Mouse (Mus musculus): ENCODE results near the gene Hoxa11. TPM values are rescaled to one million over a fixed set of nuclear protein-coding genes. Genes with fewer than 3 reads are reported as not detected.

The Hoxa11 gene
- polyA plus RNA-seq, 1 experiment = 10.9 TPM

GRCm38 (mm10) chr6:52283896-52284295 is 38.3 kb upstream of the Hoxa11 start:
- no peak overlapping the region for H3ac ChIP-seq (ENCODE audit: control insufficient read depth, insufficient read length)

GRCm38 (mm10) chr6:52281084-52281483 is 35.5 kb upstream of the Hoxa11 start:
- H3K27me3 ChIP-seq (ENCODE audit: control insufficient read depth, insufficient read depth, insufficient read length) = no peaks in the 10 kb centered on the region
- H3K4me3 ChIP-seq = no peak overlapping the region
- H3ac ChIP-seq (ENCODE audit: control insufficient read depth, insufficient read length) = no peak overlapping the region
- no peaks in the 10 kb centered on the region for H3K36me3 ChIP-seq (ENCODE audit: control insufficient read depth, insufficient read depth)
- no peaks in the 10 kb centered on the region for H3K79me2 ChIP-seq (ENCODE audit: control insufficient read depth, insufficient read depth)
- no peak overlapping the region for H3K4me2 ChIP-seq (ENCODE audit: low read depth)
- TF ChIP-seq REST (IDR thresholded peaks at IDR 0.05; ENCODE audit: insufficient read depth, insufficient read length) (no peak), TCF3 (IDR thresholded peaks at IDR 0.05; ENCODE audit: insufficient read length, low read depth) (no peak), POLR2A (IDR thresholded peaks at IDR 0.05; ENCODE audit: insufficient read length, low read depth) (no peak), E2F4 (IDR thresholded peaks at IDR 0.05; ENCODE audit: insufficient read depth) (no peak), MAX (IDR thresholded peaks at IDR 0.05; ENCODE audit: low read depth) (no peak), CEBPB (IDR thresholded peaks at IDR 0.05; ENCODE audit: insufficient read depth, poor library complexity, severe bottlenecking) (no peak)

More at GRCm38 (mm10) chr6:52283896-52284295, 38.3 kb upstream of the Hoxa11 start:
- TF ChIP-seq TCF3 (IDR thresholded peaks at IDR 0.05; ENCODE audit: insufficient read length, low read depth) = no peak
- TF ChIP-seq MYOD1 (IDR thresholded peaks at IDR 0.05; ENCODE audit: control insufficient read depth in 1 of 3, insufficient read length in 2 of 3, low read depth in 2 of 3) = no peak
- no peak for TF ChIP-seq USF1 (IDR thresholded peaks at IDR 0.05; ENCODE audit: low read depth)
- TF ChIP-seq POLR2AphosphoS2 (IDR thresholded peaks at IDR 0.05; ENCODE audit: insufficient read length, low read depth) = no peak
- no peak for TF ChIP-seq POLR2A (IDR thresholded peaks at IDR 0.05; ENCODE audit: insufficient read length, low read depth)
- TF ChIP-seq TCF12 (IDR thresholded peaks at IDR 0.05; ENCODE audit: insufficient read depth, poor library complexity, severe bottlenecking) = no peak
- TF ChIP-seq CEBPB (IDR thresholded peaks at IDR 0.05; ENCODE audit: insufficient read depth, poor library complexity, severe bottlenecking) = no peak
- TF ChIP-seq MAX (IDR thresholded peaks at IDR 0.05; ENCODE audit: low read depth) = no peak
- no peak for TF ChIP-seq SRF (IDR thresholded peaks at IDR 0.05; ENCODE audit: control insufficient read depth, insufficient read length, low read depth)
- H3K27me3 ChIP-seq (ENCODE audit: control insufficient read depth, insufficient read depth, insufficient read length) = no peaks in the 10 kb centered on the region
- H3K79me2 ChIP-seq (ENCODE audit: control insufficient read depth, insufficient read depth) = no peaks in the 10 kb centered on the region
- H3K36me3 ChIP-seq (ENCODE audit: control insufficient read depth, insufficient read depth) = no peaks in the 10 kb centered on the region
- no peak overlapping the region for H3K4me2 ChIP-seq (ENCODE audit: low read depth)
- H3K4me3 ChIP-seq = no peak overlapping the region

- no peak for TF ChIP-seq TCF3 (IDR thresholded peaks at IDR 0.05; ENCODE audit: insufficient read length, low read depth)
- Histone ChIP-seq H3ac (ENCODE audit: control insufficient read depth, insufficient read length) (no peak overlapping the region), H3K27me3 (ENCODE audit: control insufficient read depth, insufficient read depth, insufficient read length) (no peaks in the 10 kb centered on the region)
These were observed 31.3 kb upstream of the Hoxa11 start for GRCm38 (mm10) chr6:52276920-52277319.

GRCm38 (mm10) chr6:52276382-52276781 is 30.8 kb upstream of the Hoxa11 start:
- Histone ChIP-seq H3ac (ENCODE audit: control insufficient read depth, insufficient read length) (no peak overlapping the region), H3K27me3 (ENCODE audit: control insufficient read depth, insufficient read depth, insufficient read length) (no peaks in the 10 kb centered on the region), H3K36me3 (ENCODE audit: control insufficient read depth, insufficient read depth) (no peaks in the 10 kb centered on the region), H3K79me2 (ENCODE audit: control insufficient read depth, insufficient read depth) (no peaks in the 10 kb centered on the region), H3K4me3 (no peak overlapping the region), H3K4me2 (ENCODE audit: low read depth) (no peak overlapping the region)
- TF ChIP-seq POLR2AphosphoS2 (IDR thresholded peaks at IDR 0.05; ENCODE audit: insufficient read length, low read depth) (no peak), POLR2A (IDR thresholded peaks at IDR 0.05; ENCODE audit: insufficient read length, low read depth) (no peak), TCF12 (IDR thresholded peaks at IDR 0.05; ENCODE audit: insufficient read depth, poor library complexity, severe bottlenecking) (no peak), SRF (IDR thresholded peaks at IDR 0.05; ENCODE audit: control insufficient read depth, insufficient read length, low read depth) (no peak), MYOG (IDR thresholded peaks at IDR 0.05; ENCODE audit: control insufficient read depth in 1 of 3, insufficient read depth in 1 of 3, insufficient read length in 2 of 3, low read depth in 2 of 3) (no peak), CEBPB (IDR thresholded peaks at IDR 0.05; ENCODE audit: insufficient read depth, poor library complexity, severe bottlenecking) (no peak), MAX (IDR thresholded peaks at IDR 0.05; ENCODE audit: low read depth) (no peak), E2F4 (IDR thresholded peaks at IDR 0.05; ENCODE audit: insufficient read depth) (no peak), TCF3 (IDR thresholded peaks at IDR 0.05; ENCODE audit: insufficient read length, low read depth) (no peak), USF1 (IDR thresholded peaks at IDR 0.05; ENCODE audit: low read depth) (no peak), MYOD1 (IDR thresholded peaks at IDR 0.05; ENCODE audit: control insufficient read depth in 1 of 3, insufficient read length in 2 of 3, low read depth in 2 of 3) (no peak), REST (IDR thresholded peaks at IDR 0.05; ENCODE audit: insufficient read depth, insufficient read length) (no peak)

More at GRCm38 (mm10) chr6:52276920-52277319, 31.3 kb upstream of the Hoxa11 start:
- Histone ChIP-seq H3K4me3 (no peak overlapping the region), H3K4me2 (ENCODE audit: low read depth) (no peak overlapping the region), H3K79me2 (ENCODE audit: control insufficient read depth, insufficient read depth) (no peaks in the 10 kb centered on the region), H3K36me3 (ENCODE audit: control insufficient read depth, insufficient read depth) (no peaks in the 10 kb centered on the region)

- Histone ChIP-seq H3K79me2 (ENCODE audit: control insufficient read depth, insufficient read depth) (no peaks in the 10 kb centered on the region), H3K4me2 (ENCODE audit: low read depth) (no peak overlapping the region), H3K4me3 (no peak overlapping the region), H3K36me3 (ENCODE audit: control insufficient read depth, insufficient read depth) (no peaks in the 10 kb centered on the region), H3K27me3 (ENCODE audit: control insufficient read depth, insufficient read depth, insufficient read length) (no peaks in the 10 kb centered on the region), H3ac (ENCODE audit: control insufficient read depth, insufficient read length) (no peak overlapping the region)
- TF ChIP-seq SRF (IDR thresholded peaks at IDR 0.05; ENCODE audit: control insufficient read depth, insufficient read length, low read depth) (no peak), MYOG (IDR thresholded peaks at IDR 0.05; ENCODE audit: control insufficient read depth in 1 of 3, insufficient read depth in 1 of 3, insufficient read length in 2 of 3, low read depth in 2 of 3) (no peak), TCF12 (IDR thresholded peaks at IDR 0.05; ENCODE audit: insufficient read depth, poor library complexity, severe bottlenecking) (no peak), TCF3 (IDR thresholded peaks at IDR 0.05; ENCODE audit: insufficient read length, low read depth) (no peak), POLR2A (IDR thresholded peaks at IDR 0.05; ENCODE audit: insufficient read length, low read depth) (no peak), MYOD1 (IDR thresholded peaks at IDR 0.05; ENCODE audit: control insufficient read depth in 1 of 3, insufficient read length in 2 of 3, low read depth in 2 of 3) (no peak), E2F4 (IDR thresholded peaks at IDR 0.05; ENCODE audit: insufficient read depth) (no peak), MAX (IDR thresholded peaks at IDR 0.05; ENCODE audit: low read depth) (no peak), USF1 (IDR thresholded peaks at IDR 0.05; ENCODE audit: low read depth) (no peak), POLR2AphosphoS2 (IDR thresholded peaks at IDR 0.05; ENCODE audit: insufficient read length, low read depth) (no peak), REST (IDR thresholded peaks at IDR 0.05; ENCODE audit: insufficient read depth, insufficient read length) (no peak), CEBPB (IDR thresholded peaks at IDR 0.05; ENCODE audit: insufficient read depth, poor library complexity, severe bottlenecking) (no peak)
These were observed 30.1 kb upstream of the Hoxa11 start for GRCm38 (mm10) chr6:52275563-52276280.

Measured in myocyte (in vitro differentiated cells).